Mouse (Mus musculus) natural killer cell, adult 2 months (primary cell): ENCODE data around the gene Gipc3.
A peak's percentile ranks its signal among the peaks of the same experiment; 100 is the strongest.

Source experiments
- DNase-seq, 2 experiments: peaks; one replicate each; pipeline ENCODE4 v3.0.0; 2022; ENCODE audit warnings: low spot score in 2 of 2

Gene Gipc3

DNA sequence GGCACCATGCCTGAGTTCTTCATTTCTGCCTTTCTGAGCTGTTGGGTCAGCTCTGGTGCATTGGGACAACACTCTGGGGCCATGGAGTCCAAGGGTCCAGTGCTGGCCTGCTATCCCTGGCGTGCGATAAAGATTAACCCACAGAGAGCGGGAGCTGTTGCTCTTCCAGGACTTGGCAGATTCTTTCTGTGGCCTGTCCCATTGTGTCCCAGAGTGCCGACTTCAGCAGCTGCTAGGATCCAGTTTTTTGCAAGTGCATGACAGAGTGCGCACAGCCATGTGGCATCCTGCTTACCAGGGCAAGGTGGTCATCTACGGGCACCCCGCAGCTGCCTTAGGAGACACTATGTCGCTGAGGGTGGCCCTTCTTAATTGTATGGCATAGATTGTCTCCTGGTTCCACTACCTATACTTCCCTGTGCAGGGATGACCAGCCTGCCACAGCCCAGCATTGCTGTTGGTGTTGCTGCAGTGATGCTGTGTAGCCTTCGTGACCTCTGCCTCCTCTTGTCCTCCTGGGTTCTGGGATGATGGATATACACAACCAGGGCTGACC, 42.6 kb downstream of the Gipc3 start:
- no peak for DNase-seq

DNA sequence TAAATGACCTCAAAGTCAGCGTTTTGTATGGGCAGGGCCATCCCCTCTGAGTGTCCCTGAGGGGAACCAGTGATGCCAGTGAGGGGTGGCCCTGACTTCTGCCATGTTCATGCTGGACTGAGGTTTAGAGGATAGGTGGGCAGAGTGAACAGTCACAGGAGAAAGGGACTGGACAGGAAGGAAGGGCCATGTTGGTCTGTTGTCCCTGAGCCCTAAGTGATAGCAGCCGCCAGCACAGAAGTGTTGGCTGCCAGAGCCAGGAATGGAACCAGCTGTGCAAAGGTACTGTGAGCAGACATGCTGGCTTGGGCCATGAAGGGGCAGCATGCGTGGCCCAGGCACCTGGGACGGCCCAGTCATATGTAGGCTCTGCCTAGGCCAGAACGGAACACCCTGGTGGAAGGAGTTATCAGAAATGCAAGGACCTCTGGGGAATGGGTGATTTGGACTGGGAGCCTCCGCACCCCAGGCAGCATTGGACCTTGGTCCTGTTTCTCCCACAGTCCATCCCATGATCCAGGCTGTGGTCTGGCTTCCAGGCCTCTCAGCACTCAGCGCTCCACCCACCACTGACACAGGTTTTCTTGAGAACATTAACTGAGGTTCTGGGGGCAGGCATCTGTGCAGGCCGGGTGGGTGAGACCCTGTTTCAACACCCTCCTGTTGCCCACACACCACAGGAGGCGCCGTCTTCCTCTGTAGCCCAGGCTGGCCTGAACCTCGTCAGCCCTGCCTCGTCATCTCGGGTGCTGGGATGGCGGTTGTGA, 43.3 kb downstream of the Gipc3 start:
- no peak for DNase-seq

DNA sequence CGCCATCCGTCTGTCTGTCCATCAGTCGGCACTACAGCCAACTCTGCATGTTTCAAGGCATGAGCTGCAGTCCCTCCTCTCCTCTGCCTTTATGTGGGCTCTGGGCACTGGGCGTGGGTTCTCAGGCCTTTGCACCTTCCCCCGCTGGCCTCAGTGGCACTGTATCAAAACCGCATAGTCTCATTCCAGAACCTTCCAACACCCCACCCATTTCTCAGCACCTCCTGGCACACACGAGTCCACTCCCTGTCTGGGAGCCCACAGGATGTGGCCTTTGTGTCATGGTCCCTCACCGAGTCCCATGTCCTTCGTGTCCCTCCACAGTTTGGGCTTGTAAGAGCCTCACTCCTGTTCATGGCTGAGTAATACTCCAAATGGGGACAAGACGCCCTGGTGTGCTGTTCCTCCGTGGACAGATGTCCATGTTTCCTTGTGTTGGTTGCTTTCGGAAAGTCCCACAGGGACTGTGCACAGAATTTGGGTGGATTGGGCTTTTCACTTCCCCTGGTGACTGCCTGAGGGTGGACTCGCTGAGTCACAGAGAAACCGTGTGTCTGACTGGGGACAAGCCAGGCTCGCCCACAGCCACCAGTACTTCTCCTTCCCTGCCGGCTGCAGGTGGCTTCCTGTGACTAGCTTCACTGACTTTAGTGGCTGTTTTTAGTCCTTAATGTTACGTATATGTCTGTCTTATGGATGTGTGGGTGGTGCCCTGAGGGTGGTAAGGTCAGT, 44.5 kb downstream of the Gipc3 start:
- peak; percentile 70 to 84 for DNase-seq

DNA sequence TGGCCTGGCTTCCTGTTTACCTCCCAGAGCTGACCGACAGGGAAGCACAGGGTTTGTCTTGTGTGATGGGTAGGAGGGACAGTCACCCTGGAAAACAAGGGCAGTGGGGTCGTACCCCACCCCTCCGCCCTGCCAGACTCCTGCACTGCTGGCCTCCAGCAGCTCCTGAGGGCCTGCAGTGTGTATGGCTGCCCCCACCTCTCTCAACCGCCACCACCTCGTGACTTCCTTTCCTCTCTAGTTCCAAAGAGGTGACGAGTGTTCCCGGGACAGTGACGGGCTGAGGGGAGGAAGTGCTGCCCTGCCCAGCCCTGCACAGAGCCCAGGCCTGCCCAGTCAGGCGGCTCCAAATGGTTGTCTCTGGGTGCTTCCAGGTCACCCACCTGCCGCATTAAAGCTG, 45.2 kb downstream of the Gipc3 start:
- peak; percentile 86 to 87 for DNase-seq

DNA sequence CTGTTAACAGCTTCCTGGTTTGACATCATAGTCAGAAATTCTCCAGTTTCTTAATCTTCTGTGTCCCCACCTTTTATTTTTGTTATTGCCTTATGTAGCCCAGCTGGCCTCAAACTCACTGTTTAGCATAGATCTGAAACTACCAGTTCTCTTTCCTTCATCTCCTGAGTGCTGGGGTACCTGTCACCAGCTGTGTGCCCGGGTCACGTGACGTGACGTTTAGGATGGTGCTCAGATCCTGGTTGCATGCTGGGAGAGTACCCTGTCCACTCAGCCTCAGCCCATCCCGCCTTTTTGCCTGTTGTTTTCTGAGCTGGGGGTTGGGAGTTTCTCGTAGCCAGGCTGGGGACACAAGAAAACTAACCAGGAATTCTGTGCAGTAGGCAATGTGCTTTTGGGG, 45.8 kb downstream of the Gipc3 start:
- peak in 1 of 2 experiments; percentile 68 for DNase-seq

DNA sequence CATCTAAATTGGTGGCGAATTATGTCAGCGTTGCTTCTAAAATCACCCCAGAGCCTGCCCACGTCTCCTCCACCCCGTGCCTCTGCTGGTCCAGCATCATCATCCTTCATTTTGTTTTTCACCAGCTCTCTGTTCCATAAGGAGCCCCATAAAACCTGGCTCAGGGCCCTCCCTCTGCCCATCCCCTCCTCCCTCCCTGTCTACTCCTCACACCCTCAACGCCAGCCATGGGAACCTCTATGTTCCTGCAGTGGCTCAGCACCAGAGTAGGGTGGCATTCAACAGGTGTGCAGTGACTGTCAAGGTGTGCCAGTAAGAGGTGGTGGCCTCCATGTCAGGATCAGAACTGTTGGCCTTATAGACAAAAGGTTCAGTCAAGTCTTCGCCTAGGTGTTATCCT, 47.9 kb downstream of the Gipc3 start:
- DNase-seq: no peak

DNA sequence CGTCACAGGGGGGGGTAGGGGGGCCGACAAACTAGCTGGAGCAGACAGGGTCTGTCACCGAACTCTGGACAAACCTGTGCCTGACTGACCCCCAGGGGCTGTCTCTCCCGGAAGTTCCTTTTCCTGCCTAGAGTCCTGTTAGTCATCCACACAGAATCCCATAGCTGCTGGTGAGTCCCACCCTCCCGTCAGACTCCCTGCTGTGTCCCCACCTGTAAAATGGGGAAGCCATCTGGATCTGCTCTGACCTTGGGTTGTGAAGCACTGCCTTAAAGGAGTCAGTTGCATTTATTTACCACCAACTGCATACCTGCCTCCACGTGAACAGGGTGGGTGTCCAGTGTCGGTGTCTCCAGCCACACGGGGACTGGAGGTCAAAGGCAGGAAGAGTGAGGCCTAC, 48.6 kb downstream of the Gipc3 start:
- no peak for DNase-seq

DNA sequence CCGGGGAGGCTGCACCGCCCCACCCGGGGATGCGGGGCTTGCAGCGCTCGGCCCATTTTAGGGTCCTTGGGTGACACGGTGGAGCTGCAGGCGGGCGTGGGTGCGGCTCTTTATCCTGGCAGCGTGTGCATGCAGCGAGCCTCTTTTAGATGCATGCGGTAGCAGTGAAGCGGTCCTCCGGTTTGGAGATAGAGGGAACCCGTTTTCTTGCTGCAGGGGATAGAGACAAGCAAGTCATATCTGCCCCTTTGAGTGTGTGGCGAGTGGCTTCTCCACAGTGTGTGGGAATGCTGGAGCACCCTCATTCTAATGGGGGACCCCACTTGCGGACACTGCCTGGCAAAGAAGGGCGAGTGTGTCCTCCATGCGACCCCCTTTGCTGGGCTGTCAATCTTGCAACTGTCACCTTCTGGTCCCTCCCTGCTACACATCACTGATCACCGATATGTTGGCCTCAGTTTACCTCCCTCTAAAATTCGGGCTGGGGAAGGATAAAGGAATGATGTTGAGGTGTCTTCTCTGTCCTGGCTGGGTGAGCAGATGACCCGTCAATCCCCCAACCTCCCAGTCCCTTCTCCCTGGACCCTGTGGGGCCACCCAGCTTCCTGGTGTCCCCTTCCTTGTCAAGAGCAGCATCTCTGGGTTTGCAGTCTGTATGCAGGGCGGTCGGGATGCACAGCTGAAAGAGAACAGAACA, 49.6 kb downstream of the Gipc3 start:
- DNase-seq: no peak

DNA sequence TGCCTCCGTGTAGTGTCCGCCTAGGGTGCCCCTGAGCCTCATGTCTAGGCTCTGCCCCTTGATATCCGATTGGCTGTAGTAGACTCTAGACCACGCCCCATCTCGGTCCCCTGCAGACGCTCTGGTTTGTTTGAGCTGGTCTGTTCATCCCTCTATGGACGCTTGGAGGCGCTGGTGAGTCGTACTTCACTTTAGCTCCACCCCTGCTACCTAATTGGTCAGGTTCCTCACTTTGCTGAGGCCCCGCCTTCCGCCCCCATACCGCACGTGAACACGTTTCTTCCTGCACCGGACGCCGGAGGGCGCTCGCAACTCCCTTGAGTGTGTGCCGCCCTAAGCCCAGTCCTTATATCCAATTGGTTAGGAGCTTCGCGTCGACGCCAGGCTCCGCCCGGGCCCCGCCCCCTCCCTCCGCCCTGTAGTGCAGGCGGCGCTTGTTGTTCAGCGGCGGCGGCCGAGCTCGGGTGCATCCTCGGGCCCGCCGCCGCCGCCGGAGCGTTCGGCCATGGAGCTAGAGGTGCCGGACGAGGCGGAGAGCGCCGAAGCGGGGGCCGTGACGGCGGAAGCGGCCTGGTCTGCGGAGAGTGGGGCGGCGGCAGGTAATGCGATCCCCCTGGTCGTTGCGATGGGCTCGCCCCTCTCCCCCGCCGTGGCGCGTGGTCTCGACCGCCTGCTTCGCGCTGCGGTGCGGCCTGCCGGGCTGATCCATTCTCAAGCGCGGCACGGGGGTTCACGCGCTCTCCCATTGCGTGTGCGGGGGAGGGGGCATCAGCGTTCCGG, 50.3 kb downstream of the Gipc3 start, which contains the start of gene Pip5k1c:
Gene Pip5k1c (plus strand): TSS at position 410 of the 780 bp plus-strand sequence.
- peak; percentile 100 for DNase-seq

DNA sequence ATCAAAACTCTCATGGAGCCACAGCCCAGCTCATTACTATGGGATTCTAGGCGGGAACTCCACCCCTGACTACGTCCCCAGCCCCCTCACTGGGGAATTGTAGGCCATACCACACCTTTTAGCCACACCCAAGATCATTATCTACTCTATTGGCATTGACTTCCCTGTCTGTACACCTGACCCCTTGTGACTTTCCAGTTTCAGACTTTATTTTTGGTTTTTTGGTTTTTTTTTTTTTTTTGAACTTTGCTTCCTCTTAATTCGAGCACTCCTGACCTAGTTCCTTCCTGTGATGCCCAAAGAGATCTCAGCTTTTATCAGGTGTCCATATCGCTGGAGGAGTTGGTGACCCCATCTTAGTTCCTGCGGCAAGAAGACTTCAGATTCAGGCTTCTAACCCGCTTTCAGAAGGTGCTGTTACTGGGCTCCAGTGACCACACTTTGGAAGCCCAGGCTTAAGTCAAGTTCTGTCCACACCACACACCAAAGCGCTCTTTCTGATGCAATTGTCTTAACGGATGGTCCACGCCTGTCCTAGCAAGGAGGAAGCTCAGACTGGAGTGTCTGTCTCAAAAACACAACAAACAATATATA, 51.5 kb downstream of the Gipc3 start, which contains the start of gene Tjp3:
Gene Tjp3 (minus strand): TSS at position 71 of the 594 bp plus-strand sequence.
- no peak for DNase-seq

DNA sequence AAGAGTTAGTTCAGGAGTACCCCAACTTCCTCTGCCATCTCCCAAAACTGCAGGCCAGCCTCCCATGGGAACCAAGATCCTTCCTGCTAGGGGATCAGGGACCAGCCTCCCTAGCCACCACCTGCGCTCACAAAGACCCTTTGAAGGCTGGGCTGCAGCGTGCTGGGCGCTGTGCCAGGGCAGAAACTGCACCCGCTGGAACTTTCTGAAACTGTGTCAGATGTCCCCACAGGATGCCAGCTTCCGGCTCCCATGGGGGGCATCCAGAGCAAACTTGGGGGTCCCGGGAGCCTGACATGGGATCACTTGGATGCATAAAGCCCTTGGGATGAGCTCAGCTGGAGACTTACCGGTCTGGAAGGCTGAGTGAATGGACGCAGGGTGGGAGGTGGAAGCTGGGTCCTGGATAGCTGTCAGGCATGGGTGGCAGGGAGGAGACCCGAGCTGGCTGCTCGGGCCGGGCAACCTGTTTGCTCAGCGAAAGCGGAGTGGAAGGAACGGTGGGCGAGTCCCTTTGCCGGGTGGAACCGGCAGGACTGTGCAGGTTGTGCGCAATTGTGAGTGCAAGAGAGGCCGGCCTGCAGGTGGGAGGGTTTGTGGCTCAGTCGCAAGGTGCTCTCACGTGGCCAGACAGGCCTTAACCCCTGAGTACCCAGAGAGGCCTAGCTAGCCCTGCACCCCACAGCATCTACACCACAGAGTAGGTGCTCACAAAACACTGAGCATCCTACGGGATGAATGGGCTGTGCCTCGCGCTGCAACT, 52.2 kb downstream of the Gipc3 start:
- peak in 1 of 2 experiments; percentile 27 for DNase-seq

DNA sequence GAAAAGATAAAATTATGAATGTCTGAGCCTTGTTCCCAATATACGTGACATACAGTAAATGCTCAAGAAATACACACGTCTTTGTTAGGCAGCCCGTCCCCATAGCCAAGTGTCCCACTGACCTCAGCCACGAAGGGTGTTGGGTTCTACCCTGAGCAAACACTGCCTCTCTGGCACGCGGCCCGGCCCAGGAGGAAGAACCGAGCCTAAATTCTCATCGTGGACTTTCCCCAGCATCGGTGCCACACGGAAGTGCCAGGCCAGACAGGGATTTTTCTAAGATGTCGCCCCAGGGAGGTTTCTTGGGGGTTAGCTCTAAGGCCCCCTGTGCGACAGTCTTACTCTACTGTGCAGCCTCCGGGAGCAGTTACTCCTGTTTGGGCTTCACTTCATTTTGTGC, 53.3 kb downstream of the Gipc3 start:
- no peak for DNase-seq

DNA sequence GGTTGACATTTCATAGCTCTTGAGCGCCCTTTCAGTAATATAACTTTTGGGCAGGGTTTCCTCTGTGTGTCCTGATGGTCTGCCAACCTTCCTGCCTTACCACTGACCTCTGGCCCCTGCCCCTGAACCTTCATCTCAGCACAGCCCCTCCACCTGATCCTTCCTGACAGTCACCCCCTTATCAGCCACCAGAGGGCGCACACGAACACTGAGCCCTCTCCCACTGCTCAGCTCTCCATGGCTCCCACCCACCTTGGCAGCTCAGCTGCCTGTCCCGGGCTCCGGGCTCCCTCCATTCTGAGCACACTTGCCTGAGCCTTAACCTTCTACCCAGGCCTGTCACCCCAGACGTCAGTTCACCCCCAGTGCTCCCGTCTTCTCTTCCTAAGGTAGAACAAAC, 53.8 kb downstream of the Gipc3 start:
- DNase-seq: peak; percentile 46 to 67

DNA sequence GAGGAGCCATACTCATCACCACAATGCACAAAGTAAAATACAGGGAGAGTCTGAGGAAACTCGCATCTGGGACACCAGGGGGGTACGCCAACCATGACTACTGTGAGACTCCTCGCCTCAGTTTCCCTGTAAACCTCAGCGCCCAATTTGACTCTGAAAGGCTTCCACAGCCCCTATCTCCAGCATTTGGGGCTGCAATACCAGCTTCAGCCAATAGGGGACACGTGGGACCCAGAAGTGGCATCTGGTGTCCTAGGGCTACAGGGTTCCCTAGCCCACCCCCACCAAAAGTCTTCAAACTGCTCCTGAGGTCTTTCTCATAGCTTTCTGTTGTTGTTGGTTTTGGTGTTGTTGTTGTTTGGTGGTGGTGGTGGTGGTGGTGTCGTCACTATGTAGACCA, 54.5 kb downstream of the Gipc3 start:
- DNase-seq: peak in 1 of 2 experiments; percentile 60

DNA sequence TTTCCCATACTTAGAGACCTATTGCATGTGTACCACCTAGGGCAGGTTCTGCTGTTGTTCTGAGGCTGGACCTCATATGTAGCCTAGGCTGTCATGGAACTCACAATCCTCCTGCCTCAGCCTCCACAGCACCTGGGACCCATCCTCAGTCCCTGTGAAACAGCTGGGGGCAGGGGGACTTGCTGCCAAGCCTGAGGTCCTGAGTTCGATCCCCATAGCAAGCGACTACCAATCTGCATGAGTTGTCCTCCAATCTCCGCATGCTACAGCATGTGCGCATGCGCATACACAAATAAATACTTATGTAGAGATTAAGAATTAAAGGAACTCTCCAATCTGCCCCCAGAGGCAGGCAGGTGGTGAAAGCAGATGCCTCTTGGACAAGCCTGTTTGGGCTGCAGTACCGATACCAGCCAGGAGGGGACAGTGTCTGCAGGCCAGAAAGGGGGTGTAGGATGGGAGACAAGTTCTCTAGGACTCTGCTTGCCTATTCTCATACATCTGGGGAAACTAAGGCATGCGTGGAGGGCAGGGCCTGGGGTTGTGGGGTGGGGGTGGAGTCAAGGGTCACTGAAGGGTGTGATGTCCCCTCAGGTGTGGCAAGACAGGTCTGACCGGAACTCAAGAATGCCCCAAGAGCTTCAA, 55.4 kb downstream of the Gipc3 start:
- peak; percentile 65 to 83 for DNase-seq

DNA sequence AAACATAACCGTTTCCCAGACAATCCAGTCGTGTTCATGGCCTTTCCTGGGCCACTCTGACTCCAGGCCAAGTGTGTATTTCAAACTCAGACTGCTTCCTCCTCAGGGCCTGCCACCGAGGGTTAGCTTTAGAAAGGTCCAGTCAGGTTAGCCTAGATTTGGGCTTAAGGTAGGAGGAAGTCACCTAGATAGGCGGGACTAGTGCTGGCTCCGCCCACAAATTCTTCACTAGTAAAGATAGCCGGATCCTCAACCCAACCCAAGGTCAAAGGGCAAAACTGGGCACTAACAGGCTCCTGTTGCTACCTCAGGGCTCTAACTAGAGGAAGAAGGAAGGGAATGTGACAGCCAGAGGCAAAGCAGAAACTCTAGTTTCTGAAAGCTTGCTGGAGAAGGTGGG, 56.5 kb downstream of the Gipc3 start:
- DNase-seq: no peak

DNA sequence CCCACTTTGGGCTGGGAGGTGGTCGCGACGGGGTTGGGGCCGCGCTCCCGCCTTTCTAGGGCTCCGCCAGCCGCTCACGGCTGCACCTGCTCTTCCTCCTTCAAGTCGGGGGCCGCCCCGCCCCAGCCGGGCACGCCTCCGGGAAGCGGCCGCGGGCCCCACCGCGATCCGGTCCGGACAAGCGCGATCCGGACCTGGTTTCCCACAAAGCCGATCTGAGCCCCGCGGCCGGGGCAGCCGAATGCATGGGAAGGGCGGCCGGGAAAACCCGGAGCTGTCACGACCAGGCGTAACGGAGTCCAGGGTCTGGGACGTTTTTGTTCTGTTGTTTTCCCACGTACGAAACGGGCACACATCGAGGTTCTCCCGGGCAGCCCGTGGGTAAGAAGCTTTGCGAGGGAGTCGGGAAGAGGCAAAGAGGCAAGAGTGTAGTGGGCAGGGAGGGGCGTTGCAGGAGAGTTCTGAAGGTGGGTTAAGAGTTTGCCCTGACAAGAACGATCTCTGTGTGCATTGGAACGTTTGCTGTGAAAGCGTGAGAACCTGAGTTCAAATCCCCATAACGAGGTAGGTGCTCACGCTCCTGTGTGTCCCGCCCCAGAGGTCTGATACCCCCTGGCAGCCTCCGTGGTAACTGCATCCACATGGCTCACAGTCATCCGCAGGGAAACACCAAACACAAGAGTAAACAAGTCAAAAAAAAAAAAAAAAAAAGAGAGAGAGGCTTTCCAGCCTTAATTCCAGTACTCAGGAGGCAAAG, 57.2 kb downstream of the Gipc3 start:
- DNase-seq: peak; percentile 64 to 86
